Mouse (Mus musculus): ENCODE measurements at regions not wholly inside any gene's neighbourhood (a gene's known extent, or its start where the extent isn't known, plus 50 kb on each side); places are given as distances from the start of the nearest gene placed in this dataset.
A peak's percentile ranks its signal among the peaks of the same experiment; 100 is the strongest.

GRCm38 (mm10) chr5:125843259-125843658, 311.7 kb downstream of the Tmem132b start:
- H3K9ac ChIP-seq (ENCODE audit: low read depth, low read length), result no peak overlapping the region
- ATAC-seq (replicated peaks; ENCODE audit: low FRiP score, low read depth), result no peak
- WGBS, result 62% methylated on average over 6 of the region's 6 CpGs
- TF ChIP-seq CTCF (IDR thresholded peaks at IDR 0.05; ENCODE audit: low read depth), result no peak
- H3K4me3 ChIP-seq (replicated peaks; ENCODE audit: low read depth, low read length), result no peak overlapping the region
- no peak for DNase-seq (ENCODE audit: low spot score)
- H3K9me3 ChIP-seq (replicated peaks; ENCODE audit: low read length), result no peaks in the 10 kb centered on the region
- no peak overlapping the region for H3K4me2 ChIP-seq (ENCODE audit: low read length)
- H3K4me1 ChIP-seq (replicated peaks; ENCODE audit: insufficient read depth, low read length), result no peaks in the 10 kb centered on the region
- no peaks in the 10 kb centered on the region for H3K36me3 ChIP-seq (ENCODE audit: insufficient read depth, low read length)
- H3K27me3 ChIP-seq (ENCODE audit: insufficient read depth, low read length), result no peaks in the 10 kb centered on the region
- no peak overlapping the region for H3K27ac ChIP-seq

- H3K4me3 ChIP-seq (replicated peaks; ENCODE audit: low read depth, low read length), result no peak overlapping the region
- 84% methylated on average over 7 of the region's 7 CpGs for WGBS
Measured at GRCm38 (mm10) chr5:125849722-125850121, 318.1 kb downstream of the Tmem132b start.

GRCm38 (mm10) chr5:125876296-125876695, 344.7 kb downstream of the Tmem132b start:
- no peak overlapping the region for H3K9ac ChIP-seq (ENCODE audit: low read depth, low read length)
- H3K9me3 ChIP-seq (replicated peaks; ENCODE audit: low read length), result no peaks in the 10 kb centered on the region; the same call in 1 of the 2 replicates
- H3K27ac ChIP-seq, result no peak overlapping the region
- H3K4me1 ChIP-seq (replicated peaks; ENCODE audit: insufficient read depth, low read length), result no peaks in the 10 kb centered on the region
- no peaks in the 10 kb centered on the region for H3K27me3 ChIP-seq (ENCODE audit: insufficient read depth, low read length)
- no peaks in the 10 kb centered on the region for H3K36me3 ChIP-seq (ENCODE audit: insufficient read depth, low read length)
- ATAC-seq (replicated peaks; ENCODE audit: low FRiP score, low read depth), result no peak
- 75% methylated on average over 9 of the region's 9 CpGs for WGBS
- H3K4me3 ChIP-seq (replicated peaks; ENCODE audit: low read depth, low read length), result no peak overlapping the region
- DNase-seq (ENCODE audit: low spot score), result no peak
- H3K4me2 ChIP-seq (ENCODE audit: low read length), result no peak overlapping the region
- no peak for TF ChIP-seq CTCF (IDR thresholded peaks at IDR 0.05; ENCODE audit: low read depth)

More at GRCm38 (mm10) chr5:125849722-125850121, 318.1 kb downstream of the Tmem132b start:
- ATAC-seq (replicated peaks; ENCODE audit: low FRiP score, low read depth), result no peak
- H3K4me1 ChIP-seq (replicated peaks; ENCODE audit: insufficient read depth, low read length), result no peaks in the 10 kb centered on the region
- no peak overlapping the region for H3K27ac ChIP-seq
- no peak for TF ChIP-seq CTCF (IDR thresholded peaks at IDR 0.05; ENCODE audit: low read depth)
- no peak for DNase-seq (ENCODE audit: low spot score)
- no peak overlapping the region for H3K4me2 ChIP-seq (ENCODE audit: low read length)
- no peaks in the 10 kb centered on the region for H3K9me3 ChIP-seq (replicated peaks; ENCODE audit: low read length)
- no peaks in the 10 kb centered on the region for H3K27me3 ChIP-seq (ENCODE audit: insufficient read depth, low read length)
- H3K9ac ChIP-seq (ENCODE audit: low read depth, low read length), result no peak overlapping the region
- H3K36me3 ChIP-seq (ENCODE audit: insufficient read depth, low read length), result no peaks in the 10 kb centered on the region

- ATAC-seq (replicated peaks; ENCODE audit: low FRiP score, low read depth) (no peak), DNase-seq (ENCODE audit: low spot score) (no peak)
- no peak overlapping the region for H3K9ac ChIP-seq (ENCODE audit: low read depth, low read length)
- no peak for TF ChIP-seq CTCF (IDR thresholded peaks at IDR 0.05; ENCODE audit: low read depth)
- H3K27me3 ChIP-seq (ENCODE audit: insufficient read depth, low read length), result no peaks in the 10 kb centered on the region
- H3K4me2 ChIP-seq (ENCODE audit: low read length), result no peak overlapping the region
- H3K4me3 ChIP-seq (replicated peaks; ENCODE audit: low read depth, low read length), result no peak overlapping the region
- no peaks in the 10 kb centered on the region for H3K4me1 ChIP-seq (replicated peaks; ENCODE audit: insufficient read depth, low read length)
- H3K27ac ChIP-seq, result no peak overlapping the region
- WGBS, result 83% methylated on average over 2 of the region's 2 CpGs
- no peaks in the 10 kb centered on the region for H3K36me3 ChIP-seq (ENCODE audit: insufficient read depth, low read length)
- no peaks in the 10 kb centered on the region for H3K9me3 ChIP-seq (replicated peaks; ENCODE audit: low read length)
Measured at GRCm38 (mm10) chr5:125888840-125889239, 357.3 kb downstream of the Tmem132b start.

- Histone ChIP-seq H3K4me1 (replicated peaks; ENCODE audit: insufficient read depth, low read length) (no peaks in the 10 kb centered on the region), H3K9me3 (replicated peaks; ENCODE audit: low read length) (no peaks in the 10 kb centered on the region), H3K36me3 (ENCODE audit: insufficient read depth, low read length) (no peaks in the 10 kb centered on the region), H3K9ac (ENCODE audit: low read depth, low read length) (no peak overlapping the region), H3K27me3 (ENCODE audit: insufficient read depth, low read length) (no peaks in the 10 kb centered on the region), H3K4me2 (ENCODE audit: low read length) (no peak overlapping the region), H3K4me3 (replicated peaks; ENCODE audit: low read depth, low read length) (no peak overlapping the region), H3K27ac (no peak overlapping the region)
- WGBS, result 85% methylated on average over 6 of the region's 6 CpGs
- no peak for ATAC-seq (replicated peaks; ENCODE audit: low FRiP score, low read depth)
- no peak for DNase-seq (ENCODE audit: low spot score)
- TF ChIP-seq CTCF (IDR thresholded peaks at IDR 0.05; ENCODE audit: low read depth), result no peak
Measured at GRCm38 (mm10) chr5:125893864-125894263, 362.3 kb downstream of the Tmem132b start.

- H3K9ac ChIP-seq (ENCODE audit: low read depth, low read length), result no peak overlapping the region
- no peak overlapping the region for H3K4me3 ChIP-seq (replicated peaks; ENCODE audit: low read depth, low read length)
- no peak for TF ChIP-seq CTCF (IDR thresholded peaks at IDR 0.05; ENCODE audit: low read depth)
- no peaks in the 10 kb centered on the region for H3K27me3 ChIP-seq (ENCODE audit: insufficient read depth, low read length)
- ATAC-seq (replicated peaks; ENCODE audit: low FRiP score, low read depth), result no peak
- H3K27ac ChIP-seq, result no peak overlapping the region
- no peaks in the 10 kb centered on the region for H3K36me3 ChIP-seq (ENCODE audit: insufficient read depth, low read length)
- no peak overlapping the region for H3K4me2 ChIP-seq (ENCODE audit: low read length)
- whole genome bisulfite sequencing, result 85% methylated on average over 4 of the region's 4 CpGs
- DNase-seq (ENCODE audit: low spot score), result no peak
- H3K4me1 ChIP-seq (replicated peaks; ENCODE audit: insufficient read depth, low read length), result no peaks in the 10 kb centered on the region
- H3K9me3 ChIP-seq (replicated peaks; ENCODE audit: low read length), result no peaks in the 10 kb centered on the region
Measured at GRCm38 (mm10) chr5:125902038-125902437, 370.5 kb downstream of the Tmem132b start.

GRCm38 (mm10) chr5:125904426-125904825, 372.9 kb downstream of the Tmem132b start:
- WGBS, result 51% methylated on average over 5 of the region's 5 CpGs
- DNase-seq (ENCODE audit: low spot score) (peak; percentile 3), ATAC-seq (replicated peaks; ENCODE audit: low FRiP score, low read depth) (no peak)
- H3K4me2 ChIP-seq (ENCODE audit: low read length), result no peak overlapping the region
- H3K27me3 ChIP-seq (ENCODE audit: insufficient read depth, low read length), result no peaks in the 10 kb centered on the region
- TF ChIP-seq CTCF (IDR thresholded peaks at IDR 0.05; ENCODE audit: low read depth), result no peak
- no peaks in the 10 kb centered on the region for H3K4me1 ChIP-seq (replicated peaks; ENCODE audit: insufficient read depth, low read length)
- H3K4me3 ChIP-seq (replicated peaks; ENCODE audit: low read depth, low read length), result no peak overlapping the region
- H3K9me3 ChIP-seq (replicated peaks; ENCODE audit: low read length), result no peaks in the 10 kb centered on the region
- no peak overlapping the region for H3K9ac ChIP-seq (ENCODE audit: low read depth, low read length)
- no peaks in the 10 kb centered on the region for H3K36me3 ChIP-seq (ENCODE audit: insufficient read depth, low read length)
- H3K27ac ChIP-seq, result no peak overlapping the region
